Mouse (Mus musculus): ENCODE measurements around the gene Zer1. TPM values are rescaled to one million over a fixed set of nuclear protein-coding genes. Genes with fewer than 3 reads are reported as not detected.

The Zer1 gene
- polyA plus RNA-seq, 1 experiment from 2014 or later, result 12.0 TPM

- H3K4me3 ChIP-seq (replicated peaks), result peak within 1 kb of the TSS; percentile 80
- H3K36me3 ChIP-seq, result peaks cover 17% of the 10 kb centered on the region
- peak within 1 kb of the TSS; percentile 76 for H3K9ac ChIP-seq (replicated peaks)
- peak; percentile 79 for ATAC-seq (ENCODE audit: insufficient number of reproducible peaks, insufficient read depth, low FRiP score, low TSS enrichment, low read depth)
- peak within 1 kb of the TSS; percentile 72 for H3K4me2 ChIP-seq
- H3K27me3 ChIP-seq, result no peaks in the 10 kb centered on the region
- WGBS, result 1% methylated on average over 54 of the region's 54 CpGs
- peaks cover 7% of the 10 kb centered on the region; the same call in 1 of the 2 replicates for H3K4me1 ChIP-seq (replicated peaks)
- H3K27ac ChIP-seq, result peak within 1 kb of the TSS; percentile 90
- no peaks in the 10 kb centered on the region for H3K9me3 ChIP-seq
Measured at GRCm38 (mm10) chr2:30048699-30049388, 75.5 kb downstream of the Zer1 start, which contains the start of gene Wdr34. Wdr34 (minus strand) TSS chr2:30048881.

- peak overlapping the region; percentile 90; the same call in 1 of the 2 replicates for H3K27ac ChIP-seq
- WGBS, result 60% methylated on average over 11 of the region's 11 CpGs
Measured at GRCm38 (mm10) chr2:30048101-30048501, 76.3 kb downstream of the Zer1 start.

More at GRCm38 (mm10) chr2:30048101-30048501, 76.3 kb downstream of the Zer1 start:
- ATAC-seq (ENCODE audit: insufficient number of reproducible peaks, insufficient read depth, low FRiP score, low TSS enrichment, low read depth), result no peak
- peak overlapping the region; percentile 80 for H3K4me3 ChIP-seq (replicated peaks)
- peaks cover 17% of the 10 kb centered on the region for H3K36me3 ChIP-seq
- peak overlapping the region; percentile 76 for H3K9ac ChIP-seq (replicated peaks)
- H3K4me1 ChIP-seq (replicated peaks), result peaks cover 7% of the 10 kb centered on the region; the same call in 1 of the 2 replicates
- H3K9me3 ChIP-seq, result no peaks in the 10 kb centered on the region
- H3K4me2 ChIP-seq, result peak overlapping the region; percentile 72
- no peaks in the 10 kb centered on the region for H3K27me3 ChIP-seq

Other genes with a start within 250 kb of the Zer1 start
- gene Odf2, start 235.4 kb downstream of the Zer1 start, polyA plus RNA-seq (2016; fragmentation: Nextera tagmentation; extraction: Ambion mirVana), result 88.5 and 101 TPM in 2 replicates
- 72.5 and 76.2 TPM in 2 replicates for gene Gle1, start 189.2 kb downstream of the Zer1 start, polyA plus RNA-seq (2016; fragmentation: Nextera tagmentation; extraction: Ambion mirVana)
- gene Sptan1, start 159.0 kb downstream of the Zer1 start, polyA plus RNA-seq (2016; fragmentation: Nextera tagmentation; extraction: Ambion mirVana), result 89.3 and 90.0 TPM in 2 replicates
- gene Wdr34, start 75.7 kb downstream of the Zer1 start, polyA plus RNA-seq (2016; fragmentation: Nextera tagmentation; extraction: Ambion mirVana), result 37.7 and 43.1 TPM in 2 replicates
- gene Set, start 67.2 kb downstream of the Zer1 start, polyA plus RNA-seq (2016; fragmentation: Nextera tagmentation; extraction: Ambion mirVana), result 720 and 722 TPM in 2 replicates
- gene Pkn3, start 46.9 kb downstream of the Zer1 start, polyA plus RNA-seq (2016; fragmentation: Nextera tagmentation; extraction: Ambion mirVana), result 12.3 and 14.1 TPM in 2 replicates
- gene Zdhhc12, start 30.9 kb downstream of the Zer1 start, polyA plus RNA-seq (2016; fragmentation: Nextera tagmentation; extraction: Ambion mirVana), result 26.0 and 28.2 TPM in 2 replicates
- 11.3 and 13.1 TPM in 2 replicates for gene Tbc1d13, start 9.2 kb upstream of the Zer1 start, polyA plus RNA-seq (2016; fragmentation: Nextera tagmentation; extraction: Ambion mirVana)
- 17.9 and 18.4 TPM in 2 replicates for gene Endog, start 46.9 kb upstream of the Zer1 start, polyA plus RNA-seq (2016; fragmentation: Nextera tagmentation; extraction: Ambion mirVana)
- gene Spout1, start 53.9 kb upstream of the Zer1 start, polyA plus RNA-seq (2016; fragmentation: Nextera tagmentation; extraction: Ambion mirVana), result 84.5 and 90.7 TPM in 2 replicates
- 8.2 and 8.7 TPM in 2 replicates for gene Kyat1, start 81.3 kb upstream of the Zer1 start, polyA plus RNA-seq (2016; fragmentation: Nextera tagmentation; extraction: Ambion mirVana)
- gene Lrrc8a, start 113.1 kb upstream of the Zer1 start, polyA plus RNA-seq (2016; fragmentation: Nextera tagmentation; extraction: Ambion mirVana), result 33.5 and 37.5 TPM in 2 replicates
- 0.40 TPM in 1 of 2 replicates, not detected in the other for gene Gm28035, start 116.0 kb upstream of the Zer1 start, polyA plus RNA-seq (2016; fragmentation: Nextera tagmentation; extraction: Ambion mirVana)
- gene Phyhd1, start 141.6 kb upstream of the Zer1 start, polyA plus RNA-seq (2016; fragmentation: Nextera tagmentation; extraction: Ambion mirVana), result 2.6 and 3.6 TPM in 2 replicates
- not detected in 2 replicates for gene Gm28038, start 156.5 kb upstream of the Zer1 start, polyA plus RNA-seq (2016; fragmentation: Nextera tagmentation; extraction: Ambion mirVana)
- 27.7 and 28.7 TPM in 2 replicates for gene Dolk, start 161.7 kb upstream of the Zer1 start, polyA plus RNA-seq (2016; fragmentation: Nextera tagmentation; extraction: Ambion mirVana)
- 32.0 and 41.4 TPM in 2 replicates for gene Nup188, start 161.8 kb upstream of the Zer1 start, polyA plus RNA-seq (2016; fragmentation: Nextera tagmentation; extraction: Ambion mirVana)
- 85.1 and 91.0 TPM in 2 replicates for gene Sh3glb2, start 234.8 kb upstream of the Zer1 start, polyA plus RNA-seq (2016; fragmentation: Nextera tagmentation; extraction: Ambion mirVana)
- gene Miga2, start 239.6 kb upstream of the Zer1 start, polyA plus RNA-seq (2016; fragmentation: Nextera tagmentation; extraction: Ambion mirVana), result 26.9 and 30.6 TPM in 2 replicates

Measured in limb, embryonic 12.5 days (tissue).